Mouse (Mus musculus) erythroblast, adult 5-6 weeks (primary cell): Measurements from ENCODE around the gene Tmem132a. TPM values are rescaled to one million over a fixed set of nuclear protein-coding genes. Genes with fewer than 3 reads are reported as not detected.

ENCODE experiments used
- total RNA-seq, 2 experiments: library from RNA; stranded (forward) in 1 of 2; stranded (reverse) in 1 of 2; fragments of 150-400 nt in 1 of 2; fragments of 200-764, 138-1000 nt in 1 of 2; gene quantifications; 2 replicates each; pipeline versions ENCODE4 v1.2.3 to v1.2.4; 2015 to 2017; ENCODE audit warnings: low replicate concordance in 2 of 2

The Tmem132a gene
- total RNA-seq, 2 experiments from 2014 or later, result not detected

Other genes starting within 250 kb of the Tmem132a start
- gene Vwce, start 235.7 kb downstream of the Tmem132a start, total RNA-seq (2015; ENCODE audit: low replicate concordance), result not detected in 2 replicates
- gene Vwce, start 235.7 kb downstream of the Tmem132a start, total RNA-seq (2017; ENCODE audit: low replicate concordance), result not detected in 2 replicates
- gene Pga5, start 191.9 kb downstream of the Tmem132a start, total RNA-seq (2015; ENCODE audit: low replicate concordance), result not detected in 2 replicates
- gene Pga5, start 191.9 kb downstream of the Tmem132a start, total RNA-seq (2017; ENCODE audit: low replicate concordance), result not detected in 2 replicates
- gene Vps37c, start 181.2 kb downstream of the Tmem132a start, total RNA-seq (2015; ENCODE audit: low replicate concordance), result 7.9 and 8.6 TPM in 2 replicates
- 2.9 and 4.7 TPM in 2 replicates for gene Vps37c, start 181.2 kb downstream of the Tmem132a start, total RNA-seq (2017; ENCODE audit: low replicate concordance)
- not detected in 2 replicates for gene Cd5, start 130.9 kb downstream of the Tmem132a start, total RNA-seq (2015; ENCODE audit: low replicate concordance)
- gene Cd5, start 130.9 kb downstream of the Tmem132a start, total RNA-seq (2017; ENCODE audit: low replicate concordance), result 0.17 TPM in 1 of 2 replicates, not detected in the other
- not detected in 2 replicates for gene Cd6, start 39.9 kb downstream of the Tmem132a start, total RNA-seq (2015; ENCODE audit: low replicate concordance)
- gene Cd6, start 39.9 kb downstream of the Tmem132a start, total RNA-seq (2017; ENCODE audit: low replicate concordance), result not detected in 2 replicates
- 2.1 and 3.8 TPM in 2 replicates for gene Slc15a3, start 30.2 kb downstream of the Tmem132a start, total RNA-seq (2015; ENCODE audit: low replicate concordance)
- gene Slc15a3, start 30.2 kb downstream of the Tmem132a start, total RNA-seq (2017; ENCODE audit: low replicate concordance), result 1.3 and 3.2 TPM in 2 replicates
- 6.3 and 10.4 TPM in 2 replicates for gene Tmem109, start 12.1 kb upstream of the Tmem132a start, total RNA-seq (2015; ENCODE audit: low replicate concordance)
- 2.4 and 6.6 TPM in 2 replicates for gene Tmem109, start 12.1 kb upstream of the Tmem132a start, total RNA-seq (2017; ENCODE audit: low replicate concordance)
- gene Prpf19, start 25.3 kb upstream of the Tmem132a start, total RNA-seq (2015; ENCODE audit: low replicate concordance), result 10.0 and 14.4 TPM in 2 replicates
- gene Prpf19, start 25.3 kb upstream of the Tmem132a start, total RNA-seq (2017; ENCODE audit: low replicate concordance), result 26.3 and 59.3 TPM in 2 replicates
- gene Zp1, start 50.7 kb upstream of the Tmem132a start, total RNA-seq (2015; ENCODE audit: low replicate concordance), result not detected in 2 replicates
- gene Zp1, start 50.7 kb upstream of the Tmem132a start, total RNA-seq (2017; ENCODE audit: low replicate concordance), result not detected in 2 replicates
- not detected in 2 replicates for gene Ptgdr2, start 67.2 kb upstream of the Tmem132a start, total RNA-seq (2015; ENCODE audit: low replicate concordance)
- gene Ptgdr2, start 67.2 kb upstream of the Tmem132a start, total RNA-seq (2017; ENCODE audit: low replicate concordance), result not detected in 2 replicates
- gene Ccdc86, start 79.3 kb upstream of the Tmem132a start, total RNA-seq (2015; ENCODE audit: low replicate concordance), result 3.1 and 9.6 TPM in 2 replicates
- 0.28 and 1.5 TPM in 2 replicates for gene Ccdc86, start 79.3 kb upstream of the Tmem132a start, total RNA-seq (2017; ENCODE audit: low replicate concordance)
- not detected in 2 replicates for gene Ms4a10, start 104.7 kb upstream of the Tmem132a start, total RNA-seq (2015; ENCODE audit: low replicate concordance)
- gene Ms4a10, start 104.7 kb upstream of the Tmem132a start, total RNA-seq (2017; ENCODE audit: low replicate concordance), result not detected in 2 replicates
- gene Ms4a15, start 123.3 kb upstream of the Tmem132a start, total RNA-seq (2015; ENCODE audit: low replicate concordance), result not detected in 2 replicates
- 1.5 TPM in 1 of 2 replicates, not detected in the other for gene Ms4a15, start 123.3 kb upstream of the Tmem132a start, total RNA-seq (2017; ENCODE audit: low replicate concordance)
- gene Ms4a18, start 148.1 kb upstream of the Tmem132a start, total RNA-seq (2015; ENCODE audit: low replicate concordance), result not detected in 2 replicates
- gene Ms4a18, start 148.1 kb upstream of the Tmem132a start, total RNA-seq (2017; ENCODE audit: low replicate concordance), result not detected in 2 replicates
- 5.4 and 9.6 TPM in 2 replicates for gene Ms4a8a, start 211.2 kb upstream of the Tmem132a start, total RNA-seq (2015; ENCODE audit: low replicate concordance)
- 0.34 and 5.2 TPM in 2 replicates for gene Ms4a8a, start 211.2 kb upstream of the Tmem132a start, total RNA-seq (2017; ENCODE audit: low replicate concordance)